Mouse (Mus musculus) kidney, postnatal 4 days (tissue): ENCODE measurements at regions not wholly inside any gene's neighbourhood (a gene's known extent, or its start where the extent isn't known, plus 50 kb on each side); places are given as distances from the start of the nearest gene placed in this dataset.
"Not testable (repeated sequence)": the region's sequence is repeated elsewhere in the genome, so short reads cannot be mapped to it uniquely, and the experiment has no call there.

Experiments used
- DNase-seq, 2 experiments: peaks; one replicate each; pipeline ENCODE4 v3.0.0; 2021; ENCODE audit warnings: mixed read lengths in 2 of 2

GRCm38 (mm10) chr1:4570730-4571129 lies 237.0 kb upstream of the Gm37988 start:
- DNase-seq: no peak

DNA sequence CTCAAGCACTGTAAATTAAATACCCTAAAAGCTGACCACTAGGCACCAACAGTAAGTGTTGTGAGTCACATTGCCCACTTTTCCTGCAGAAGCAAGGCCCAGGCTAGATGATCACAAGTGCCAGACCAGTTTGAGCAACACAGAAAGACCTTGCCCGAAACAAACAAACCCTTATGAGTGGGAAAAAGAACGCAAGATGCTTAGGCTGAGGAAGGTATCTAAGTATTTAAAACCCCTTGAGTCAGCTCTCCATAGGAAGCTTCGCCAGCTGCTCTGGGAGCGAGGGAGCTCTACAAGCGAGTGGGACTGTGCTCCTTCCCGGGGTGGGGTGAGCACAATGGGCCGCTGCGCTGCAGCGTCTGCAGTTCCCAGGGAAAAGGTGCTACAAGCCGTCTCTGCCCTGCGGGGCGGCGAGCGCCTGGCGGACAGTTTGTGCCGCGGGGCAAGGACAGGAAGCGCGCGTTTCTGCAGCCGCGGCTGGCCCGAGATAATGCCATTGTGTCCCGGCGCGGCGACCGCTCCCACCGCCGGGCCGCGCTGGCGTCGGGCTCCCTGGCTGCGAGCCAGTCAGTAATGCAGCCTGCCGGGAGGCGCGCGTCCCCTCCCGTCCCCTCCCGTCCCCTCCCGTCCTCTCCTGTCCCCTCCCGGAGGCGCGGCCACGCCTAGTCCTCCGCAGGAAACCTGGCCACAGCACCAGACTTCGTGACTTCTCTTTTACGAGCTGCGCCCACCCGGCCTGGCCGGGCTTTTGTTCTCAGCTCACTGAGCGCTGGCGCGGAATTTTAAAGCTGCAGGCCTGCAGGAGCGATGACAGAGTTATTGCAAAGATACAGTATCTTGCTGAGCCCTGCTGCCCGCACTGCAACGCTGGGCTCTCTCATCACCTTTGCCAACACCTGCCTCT lies 236.1 kb upstream of the Gm37988 start:
- DNase-seq: peak; percentile 81 to 88

DNA sequence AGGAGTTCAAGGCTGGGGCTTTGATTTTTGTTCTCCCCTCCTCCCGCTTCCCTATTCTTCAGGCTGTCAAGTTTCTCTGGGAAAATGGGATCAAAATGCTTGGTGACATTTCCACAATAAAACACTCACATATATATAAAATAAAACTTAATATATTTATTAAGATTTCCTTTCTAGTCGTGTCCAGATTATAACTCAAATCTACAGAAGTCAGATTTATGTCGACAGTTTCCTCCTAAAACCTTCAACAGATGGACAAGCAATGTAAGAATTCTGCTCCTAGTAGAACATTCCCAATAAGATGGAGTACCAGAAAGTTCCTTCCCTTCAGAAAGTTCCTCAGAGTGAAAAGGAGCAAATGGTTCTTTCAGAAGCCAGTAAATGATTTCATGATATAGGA lies 235.4 kb upstream of the Gm37988 start:
- DNase-seq: no peak

DNA sequence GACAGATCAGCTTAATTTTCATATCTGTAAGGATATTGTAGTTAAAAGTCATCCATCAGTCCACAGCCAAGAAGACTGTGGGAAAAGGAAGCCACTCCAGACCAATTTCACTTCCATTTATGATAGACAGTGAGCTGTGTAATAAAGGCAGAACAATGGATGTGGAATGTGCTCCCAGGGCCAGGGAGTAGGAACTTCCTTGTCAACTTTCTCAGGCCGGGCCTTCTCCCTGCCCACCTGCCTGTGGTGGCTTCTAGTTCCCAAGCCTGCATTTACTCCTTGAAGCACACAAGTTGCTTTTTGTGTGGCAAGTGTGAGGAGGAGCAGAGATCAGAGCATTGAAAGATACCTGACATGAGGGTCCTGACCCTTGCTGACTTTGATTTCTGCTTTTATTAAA lies 233.6 kb upstream of the Gm37988 start:
- no peak for DNase-seq

DNA sequence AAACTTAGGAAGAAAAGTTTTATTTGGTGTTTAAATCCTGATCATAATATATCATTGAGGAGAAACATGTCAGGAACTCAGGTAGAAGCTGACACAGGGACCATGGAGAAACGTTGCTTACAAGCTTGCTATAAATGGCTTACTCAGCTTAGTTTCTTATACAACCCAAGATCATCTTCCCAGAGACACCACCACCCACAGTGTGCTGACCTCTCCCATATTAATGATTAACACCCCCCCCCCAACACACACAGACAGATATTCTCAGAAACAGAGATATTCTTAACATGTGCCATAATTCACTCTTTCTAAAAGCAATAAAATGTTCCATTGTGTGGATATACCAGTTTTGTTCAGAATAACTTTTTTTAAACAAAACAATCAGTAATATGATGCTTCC lies 230.7 kb upstream of the Gm37988 start:
- no peak for DNase-seq

GRCm38 (mm10) chr1:4582534-4582933 lies 225.2 kb upstream of the Gm37988 start:
- no peak for DNase-seq

GRCm38 (mm10) chr1:4597856-4598255 lies 209.8 kb upstream of the Gm37988 start:
- DNase-seq: no peak

GRCm38 (mm10) chr1:4598425-4598824 lies 209.3 kb upstream of the Gm37988 start:
- DNase-seq: no peak

DNA sequence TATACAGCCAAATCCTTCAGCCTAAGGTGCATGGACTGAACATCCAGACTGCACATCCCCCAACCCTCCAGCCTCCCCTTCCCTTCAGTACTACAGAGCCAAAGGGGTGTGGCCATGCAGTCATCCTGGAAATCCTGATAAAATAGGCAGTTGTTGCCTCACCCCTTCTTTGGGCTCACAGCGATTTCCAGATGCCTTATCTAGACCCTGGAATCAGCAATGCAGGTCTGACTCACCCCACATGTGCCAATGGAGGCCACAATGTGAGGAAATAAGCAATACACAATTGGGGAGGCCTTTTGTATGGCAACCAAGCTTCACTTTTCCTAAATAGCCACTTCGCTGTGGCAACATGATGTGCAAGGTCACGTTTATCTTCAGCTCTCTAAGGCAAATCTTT lies 205.3 kb upstream of the Gm37988 start:
- no peak for DNase-seq

DNA sequence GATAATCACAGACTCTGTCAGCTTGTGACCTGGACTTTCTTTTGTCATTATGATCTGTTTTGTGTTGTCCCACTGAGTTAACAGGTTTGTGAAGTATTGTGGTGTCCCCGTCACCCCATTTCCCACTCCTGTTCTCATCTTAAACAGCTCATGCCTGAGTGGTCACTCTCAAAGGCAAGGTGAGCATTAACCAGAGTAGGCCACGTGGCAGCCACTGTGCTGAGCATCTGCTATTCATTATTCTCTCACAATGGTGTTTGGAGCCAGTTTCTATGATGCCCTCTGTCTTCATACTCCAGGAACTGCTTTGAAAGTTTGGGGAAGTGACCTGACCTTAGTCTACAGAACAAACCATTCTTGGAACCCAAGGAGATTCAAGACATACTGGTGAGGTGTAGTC lies 198.9 kb upstream of the Gm37988 start:
- DNase-seq: no peak

DNA sequence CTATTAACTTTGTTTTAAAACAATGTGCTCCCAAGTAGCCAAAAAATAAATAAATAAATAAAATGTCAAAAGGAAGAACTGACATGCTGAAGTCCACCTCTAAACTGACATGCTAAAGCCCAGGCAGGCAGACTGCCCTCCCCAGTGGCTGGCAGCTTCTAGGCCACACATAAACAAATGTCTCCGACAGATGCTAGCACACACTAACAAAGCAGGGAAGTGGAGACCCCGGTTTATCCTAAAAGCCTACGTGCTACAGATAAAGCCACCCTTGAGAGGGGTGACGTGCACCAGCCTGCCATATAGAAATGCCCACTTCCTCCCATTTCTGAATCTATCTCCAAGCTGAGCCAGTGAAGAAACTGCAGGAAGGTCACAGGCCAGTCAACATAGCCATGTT lies 194.4 kb upstream of the Gm37988 start:
- no peak for DNase-seq

DNA sequence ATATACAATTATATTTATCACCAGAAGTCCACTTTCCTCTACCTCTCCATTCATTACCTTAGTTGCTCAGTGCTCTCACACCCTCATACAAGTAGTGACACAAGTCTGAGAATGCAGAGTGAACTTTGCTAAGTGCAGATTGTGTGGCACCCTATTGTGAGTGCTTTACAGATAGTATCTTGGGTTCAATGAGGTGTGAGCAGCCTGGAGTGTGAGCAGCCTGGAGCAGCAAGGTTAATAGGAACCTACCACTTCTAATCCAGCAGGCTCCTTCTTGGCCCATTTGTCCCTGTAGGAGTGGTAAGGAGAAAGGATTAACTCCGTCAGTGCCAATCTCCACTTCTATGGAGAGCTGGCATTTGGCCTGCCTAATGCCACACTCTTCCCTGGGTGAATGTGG lies 192.4 kb upstream of the Gm37988 start:
- no peak for DNase-seq

GRCm38 (mm10) chr1:4617479-4617878 lies 190.2 kb upstream of the Gm37988 start:
- no peak for DNase-seq

- no peak for DNase-seq
These were observed 185.3 kb upstream of the Gm37988 start for GRCm38 (mm10) chr1:4622408-4622807.

GRCm38 (mm10) chr1:4623268-4623667 lies 184.4 kb upstream of the Gm37988 start:
- DNase-seq: no peak

DNA sequence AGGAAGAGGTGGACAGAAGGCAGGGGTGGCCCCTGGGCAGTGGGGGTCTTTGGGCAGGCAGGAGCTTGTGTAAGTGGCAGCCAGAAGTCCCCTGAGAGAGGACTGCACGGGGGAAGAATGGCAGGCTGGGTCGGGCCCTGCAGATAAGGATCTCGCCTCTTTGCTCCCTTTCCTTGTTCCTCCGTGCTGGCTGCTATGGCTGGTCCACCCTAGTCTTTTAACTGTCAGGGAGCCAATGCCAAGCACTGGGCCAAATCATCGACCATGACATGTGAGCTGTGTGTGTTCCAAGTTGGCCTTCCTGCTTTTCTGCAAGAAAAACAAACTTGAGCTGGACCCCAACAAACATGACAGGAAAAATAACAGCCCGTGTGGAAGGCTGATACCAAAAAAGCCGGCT lies 153.8 kb upstream of the Gm37988 start:
- DNase-seq: peak; percentile 24 to 26

DNA sequence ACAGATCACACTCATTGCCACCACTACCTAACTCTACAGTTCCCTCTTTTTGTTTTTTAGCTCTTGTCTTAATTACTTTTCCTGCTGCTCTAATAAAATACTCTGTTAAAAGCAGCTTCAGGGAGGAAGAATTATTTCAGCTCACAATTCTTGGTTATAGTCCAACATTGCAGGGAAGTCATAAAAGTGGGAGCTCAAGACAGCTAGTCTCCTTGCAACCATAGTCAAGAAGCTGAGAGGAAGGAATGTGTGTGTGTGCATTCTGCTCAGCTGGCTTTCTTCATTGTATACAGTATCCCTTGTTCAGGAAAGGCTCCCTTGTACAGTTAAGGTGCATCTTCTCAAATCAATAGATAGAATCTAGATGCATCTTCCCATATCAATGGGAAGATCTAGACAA lies 152.4 kb upstream of the Gm37988 start:
- no peak for DNase-seq

GRCm38 (mm10) chr1:4656883-4657282 lies 150.8 kb upstream of the Gm37988 start:
- DNase-seq: no peak

DNA sequence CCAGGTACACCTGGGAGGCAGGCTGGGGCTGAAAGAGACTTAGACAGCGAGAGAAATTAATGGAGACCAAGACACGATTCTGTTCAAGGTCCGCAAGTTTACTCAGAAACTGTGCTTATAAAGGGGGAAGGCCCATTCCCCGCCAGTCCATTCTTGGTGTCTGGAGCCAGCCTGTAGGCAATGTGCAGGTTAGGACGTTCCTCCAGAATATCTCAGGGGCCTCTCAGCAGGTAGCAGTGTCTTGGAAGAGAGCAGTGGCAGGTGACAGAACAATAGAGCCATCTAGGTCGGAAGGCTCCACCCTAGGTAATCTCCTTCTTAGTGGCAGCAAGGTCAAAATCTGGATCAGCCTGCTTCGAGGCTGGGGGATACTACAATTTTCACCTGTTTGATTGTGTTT lies 147.6 kb upstream of the Gm37988 start:
- DNase-seq: not testable (repeated sequence)

GRCm38 (mm10) chr1:4660616-4661015 lies 147.1 kb upstream of the Gm37988 start:
- not testable (repeated sequence) for DNase-seq

DNA sequence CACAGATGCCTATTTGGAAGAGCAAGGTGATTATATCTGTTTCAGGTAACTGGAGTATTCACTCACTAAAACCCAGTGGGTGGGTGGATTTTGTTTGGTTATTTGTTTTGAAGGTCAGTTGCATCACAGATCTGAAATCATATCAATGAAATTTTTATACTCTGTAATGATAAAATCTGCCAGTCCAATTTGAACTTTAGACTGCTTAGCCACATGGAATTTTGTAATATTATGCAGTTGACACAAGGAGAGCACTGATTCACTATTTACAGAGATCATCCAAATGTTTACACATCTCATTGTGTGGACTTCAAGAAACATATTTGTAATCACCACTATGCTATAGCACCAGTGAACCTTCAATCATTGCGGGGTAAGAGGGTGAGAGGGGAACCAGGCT lies 145.9 kb upstream of the Gm37988 start:
- DNase-seq: no peak

GRCm38 (mm10) chr1:4669732-4670131 lies 138.0 kb upstream of the Gm37988 start:
- peak; percentile 5 to 26 for DNase-seq

DNA sequence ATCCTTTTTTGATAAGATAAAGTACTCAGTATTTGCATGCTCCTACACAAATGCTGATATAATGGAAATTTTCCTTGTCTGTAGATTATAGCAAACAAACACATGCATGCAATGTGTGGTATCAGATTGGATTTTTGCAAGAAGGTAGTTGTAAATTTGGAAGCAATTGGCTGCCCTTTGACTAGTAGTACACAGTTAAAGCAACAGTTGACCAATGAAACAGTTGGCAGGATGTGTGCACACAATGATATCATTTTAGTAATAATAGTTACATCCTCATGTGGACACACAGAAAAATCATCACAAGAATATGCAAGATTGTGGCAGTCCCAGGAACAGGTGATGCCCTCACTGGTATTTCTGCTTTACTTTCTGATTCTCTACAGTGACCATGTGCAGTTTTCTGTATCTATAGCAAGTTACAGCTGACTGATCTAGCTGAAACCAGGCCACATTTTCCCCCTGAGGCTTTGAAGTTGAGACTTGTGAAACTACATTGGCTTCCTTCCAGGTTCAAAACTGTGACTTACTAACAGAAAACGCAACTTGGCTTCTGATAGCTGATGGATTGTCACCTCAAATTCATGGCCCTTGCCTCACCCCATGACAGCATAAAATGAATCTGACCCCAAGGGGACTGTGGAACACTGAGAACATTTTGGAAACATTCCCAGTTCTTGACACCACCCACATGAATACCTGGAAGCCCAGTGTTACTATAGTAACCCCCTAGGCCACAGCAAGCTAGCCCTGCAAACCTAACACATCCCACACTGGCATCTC lies 136.3 kb upstream of the Gm37988 start:
- DNase-seq: peak; percentile 5 to 24

DNA sequence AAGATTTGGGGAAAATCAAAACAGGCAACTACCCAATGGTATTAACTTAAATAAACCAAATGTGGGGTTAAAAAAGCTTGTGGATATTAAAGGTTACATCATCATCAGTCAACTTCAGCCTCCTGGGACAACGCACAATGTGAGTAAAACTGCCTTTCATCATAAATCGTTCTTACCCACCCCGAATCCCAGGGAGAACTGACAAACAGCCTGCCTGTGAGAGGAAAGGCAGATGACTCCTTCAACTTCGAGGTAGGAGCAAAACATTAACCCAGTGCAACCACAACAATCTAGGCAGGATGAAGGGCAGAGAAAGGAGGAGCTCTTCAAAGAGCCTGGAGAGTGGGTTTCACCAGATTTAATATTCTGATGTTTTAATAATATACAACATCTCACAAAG lies 135.3 kb upstream of the Gm37988 start:
- no peak for DNase-seq
